Mouse (Mus musculus) CH12.LX (cell line): ENCODE data around the gene Sphk2.

Experiments used
- CTCF ChIP-seq, 2 experiments: IDR thresholded peaks in 1 of 2; conservative IDR thresholded peaks in 1 of 2; 2 replicates each; pipeline ENCODE4 v1.5.1; 2011 to 2012; ENCODE audit warnings: low read depth in 2 of 2, low read length in 2 of 2, improper control_type of control experiment in 1 of 2, inconsistent platforms in 1 of 2, mild to moderate bottlenecking in 1 of 2, moderate library complexity in 1 of 2
- JUND ChIP-seq: conservative IDR thresholded peaks from 2 replicates; pipeline ENCODE4 v1.6.1; 2011; ENCODE audit warnings: low read depth, low read length, improper control_type of control experiment
- NELFE ChIP-seq: IDR thresholded peaks from 2 replicates; pipeline ENCODE4 v1.6.1; 2011; ENCODE audit warnings: low read depth, low read length, improper control_type of control experiment
- POLR2A ChIP-seq: IDR thresholded peaks from 2 replicates; pipeline ENCODE4 v1.6.1; 2011; ENCODE audit warnings: low read depth, mild to moderate bottlenecking, improper control_type of control experiment, low read length
- RCOR1 ChIP-seq: conservative IDR thresholded peaks from 2 replicates; pipeline ENCODE4 v1.6.1; 2012; ENCODE audit warnings: low read depth, mild to moderate bottlenecking, inconsistent platforms, low read length, improper control_type of control experiment
- USF1 ChIP-seq: IDR thresholded peaks from 2 replicates; pipeline ENCODE4 v1.6.1; 2014; ENCODE audit warnings: low read depth, mild to moderate bottlenecking, inconsistent platforms, low read length, improper control_type of control experiment
- USF2 ChIP-seq: conservative IDR thresholded peaks from 2 replicates; pipeline ENCODE4 v1.6.1; 2011; ENCODE audit warnings: low read depth, low read length, improper control_type of control experiment

DNA sequence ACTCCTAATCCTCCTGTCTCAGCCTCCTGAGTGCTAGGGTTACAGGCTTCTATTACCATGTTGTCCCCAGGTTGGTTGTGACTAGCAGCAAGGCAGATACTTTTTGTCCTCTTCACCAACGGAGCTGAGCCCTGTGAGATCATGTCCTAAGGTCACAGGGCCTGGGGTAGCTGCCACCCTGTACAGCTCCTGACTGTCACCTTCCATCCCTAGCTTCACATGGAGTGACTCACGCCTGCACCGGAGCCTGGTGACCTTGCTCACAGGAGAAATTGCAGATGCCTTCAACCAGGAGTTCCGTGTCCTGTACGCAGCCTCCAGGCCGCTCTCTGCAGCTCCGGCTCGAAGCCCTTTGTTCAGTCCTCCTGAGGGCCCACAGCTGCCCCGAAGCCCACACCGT, 8.6 kb upstream of the Sphk2 start:
- TF ChIP-seq POLR2A: no peak
- no peak for TF ChIP-seq CTCF (conservative IDR thresholded peaks at IDR 0.05 in 1 of 2, IDR thresholded peaks at IDR 0.05 in 1 of 2; ENCODE audit: low read depth in 2 of 2, low read length in 2 of 2)
- TF ChIP-seq JUND: no peak
- TF ChIP-seq USF2: no peak
- TF ChIP-seq USF1: no peak
- no peak for TF ChIP-seq NELFE
- TF ChIP-seq RCOR1: no peak
